Comparison of ENCODE assay signal across 8 mouse cellular contexts in genomic region chr3:157566725-157567565, GRCm38 (mm10). TPM values are rescaled to one million over a fixed set of nuclear protein-coding genes. Genes with fewer than 3 reads are reported as not detected.
DNase-seq lines count a peak whose midpoint lies in the region; ATAC-seq and TF ChIP-seq lines count a peak whose summit lies in the region.

TSS of gene Ptger3 (plus strand) at chr3:157566892.

- H3K4me2 ChIP-seq in heart, embryonic 15.5 days = peak within 1 kb of the TSS; percentile 92
- H3K4me2 ChIP-seq in lung, embryonic 14.5 days = peak within 1 kb of the TSS; percentile 94

- H3K9ac ChIP-seq in heart, embryonic 15.5 days = peak within 1 kb of the TSS; percentile 33
- H3K9ac ChIP-seq in lung, embryonic 14.5 days = peak within 1 kb of the TSS; percentile 36; the same call in 1 of the 2 replicates

- no peak for TF ChIP-seq CTCF in lung, embryonic 14.5 days (IDR thresholded peaks at IDR 0.05; ENCODE audit: low read depth)

- peaks cover 15% of the 10 kb centered on the region for H3K4me1 ChIP-seq in heart, embryonic 15.5 days (replicated peaks)
- peaks cover 5% of the 10 kb centered on the region; the same call in 1 of the 2 replicates for H3K4me1 ChIP-seq in lung, embryonic 14.5 days (ENCODE audit: insufficient read depth)

- H3K36me3 ChIP-seq in heart, embryonic 15.5 days = no peaks in the 10 kb centered on the region
- H3K36me3 ChIP-seq in lung, embryonic 14.5 days (ENCODE audit: insufficient read depth) = no peaks in the 10 kb centered on the region

- peak; percentile 40; the same call in 1 of the 2 replicates for ATAC-seq in heart, embryonic 15.5 days (replicated peaks; ENCODE audit: insufficient number of reproducible peaks, insufficient read depth, low FRiP score, low read depth)
- peak; percentile 81 for ATAC-seq in lung, embryonic 14.5 days (ENCODE audit: insufficient read depth)

- no peaks in the 10 kb centered on the region for H3K9me3 ChIP-seq in heart, embryonic 15.5 days (replicated peaks)
- no peaks in the 10 kb centered on the region for H3K9me3 ChIP-seq in lung, embryonic 14.5 days (ENCODE audit: low read depth, low read length)

- peaks cover 42% of the 10 kb centered on the region for H3K27me3 ChIP-seq in heart, embryonic 15.5 days
- peaks cover 26% of the 10 kb centered on the region for H3K27me3 ChIP-seq in lung, embryonic 14.5 days (ENCODE audit: insufficient read depth, low read length)

- DNase-seq in spleen, postnatal 4 days (ENCODE audit: low spot score in 2 of 2) = peak; percentile 18 to 62
- no peak for DNase-seq in spleen, adult 12 weeks (ENCODE audit: low spot score)
- peak; percentile 69 for DNase-seq in embryo, embryonic 11 days
- peak; percentile 74 for DNase-seq in kidney, postnatal 14 days
- peak; percentile 69 for DNase-seq in lung, embryonic 14.5 days
- peak; percentile 44 for DNase-seq in ovary, postnatal 36 days (ENCODE audit: low spot score)
- no peak for DNase-seq in B cell, adult 2 months

- under 1% methylated on average over 84 of the region's 84 CpGs for WGBS in heart, embryonic 15.5 days
- WGBS in lung, embryonic 14.5 days = under 1% methylated on average over 84 of the region's 84 CpGs

- no peak within 1 kb of the TSS for H3K27ac ChIP-seq in heart, embryonic 15.5 days
- H3K27ac ChIP-seq in lung, embryonic 14.5 days (ENCODE audit: low read depth) = no peak within 1 kb of the TSS

- H3K4me3 ChIP-seq in heart, embryonic 15.5 days = peak within 1 kb of the TSS; percentile 55
- peak within 1 kb of the TSS; percentile 50 for H3K4me3 ChIP-seq in lung, embryonic 14.5 days (ENCODE audit: low read depth, low read length)

RNA-seq across cellular contexts. Expression of gene Ptger3, which starts in this region (rescaled TPM):
- polyA plus RNA-seq in heart, embryonic 15.5 days (2015; fragmentation: Nextera tagmentation; extraction: Ambion mirVana) = 3.4 and 5.2 TPM in 2 replicates
- 9.6 and 10.3 TPM in 2 replicates for polyA plus RNA-seq in lung, embryonic 14.5 days (2014; fragmentation: Nextera tagmentation; extraction: Ambion mirVana)

Comparison
In these comparisons a context has a peak if more than half of its experiments do, and no peak if none do; other contexts are left out.
1. DNase-seq: peak in spleen, postnatal 4 days (2 of 2), embryo, embryonic 11 days (single experiment), kidney, postnatal 14 days (single experiment), lung, embryonic 14.5 days (single experiment) and ovary, postnatal 36 days (single experiment); none in spleen, adult 12 weeks (single experiment) and B cell, adult 2 months (0 of 2).